In genomic region chr19:38475394-38475793, GRCm38 (mm10) we compare ENCODE assay signal across 32 mouse cellular contexts. TPM values are rescaled to one million over a fixed set of nuclear protein-coding genes. Genes with fewer than 3 reads are reported as not detected.
DNase-seq lines count a peak whose midpoint lies in the region; ATAC-seq and TF ChIP-seq lines count a peak whose summit lies in the region.
"Had no signal": no experiment of that assay in that cellular context is flagged by ENCODE, and none has a peak within 500 bp of the region (broad histone marks: within the 10 kb centered on the region; RNA-seq: fewer than 3 reads in every experiment).

No protein-coding gene starts in this region.

- no peaks in the 10 kb centered on the region for H3K36me3 ChIP-seq in hindbrain, postnatal 0 days (ENCODE audit: insufficient read depth, low read length)
- H3K36me3 ChIP-seq in hindbrain, embryonic 11.5 days (ENCODE audit: control insufficient read depth, insufficient read depth, low read length), result no peaks in the 10 kb centered on the region
- no peaks in the 10 kb centered on the region for H3K36me3 ChIP-seq in lung, embryonic 14.5 days (ENCODE audit: insufficient read depth)
- no peaks in the 10 kb centered on the region for H3K36me3 ChIP-seq in liver, embryonic 11.5 days (ENCODE audit: control insufficient read depth, insufficient read depth, low read length)
- H3K36me3 ChIP-seq: embryonic facial prominence, embryonic 10.5 days; embryonic facial prominence, embryonic 15.5 days; forebrain, embryonic 12.5 days; heart, embryonic 13.5 days; hindbrain, embryonic 12.5 days; kidney, embryonic 15.5 days; limb, embryonic 10.5 days; limb, embryonic 15.5 days; liver, embryonic 15.5 days; midbrain, embryonic 13.5 days; stomach, embryonic 15.5 days had no signal

- H3K4me1 ChIP-seq in hindbrain, postnatal 0 days (ENCODE audit: insufficient read depth, low read length), result no peaks in the 10 kb centered on the region
- H3K4me1 ChIP-seq in hindbrain, embryonic 11.5 days (replicated peaks; ENCODE audit: control insufficient read depth, insufficient read depth, low read length), result peaks cover 3% of the 10 kb centered on the region
- H3K4me1 ChIP-seq in lung, embryonic 14.5 days (ENCODE audit: insufficient read depth), result no peaks in the 10 kb centered on the region
- H3K4me1 ChIP-seq in liver, embryonic 11.5 days (replicated peaks; ENCODE audit: control insufficient read depth, insufficient read depth, low read length), result no peaks in the 10 kb centered on the region
- H3K4me1 ChIP-seq: liver, embryonic 15.5 days had no signal

- H3K4me3 ChIP-seq in hindbrain, postnatal 0 days (ENCODE audit: low read length), result no peak overlapping the region
- no peak overlapping the region for H3K4me3 ChIP-seq in hindbrain, embryonic 11.5 days (ENCODE audit: low read depth, low read length)
- no peak overlapping the region for H3K4me3 ChIP-seq in lung, embryonic 14.5 days (ENCODE audit: low read depth, low read length)
- H3K4me3 ChIP-seq in liver, embryonic 11.5 days (ENCODE audit: low read depth, low read length), result no peak overlapping the region
- H3K4me3 ChIP-seq: embryonic facial prominence, embryonic 10.5 days; embryonic facial prominence, embryonic 15.5 days; forebrain, embryonic 12.5 days; heart, embryonic 13.5 days; hindbrain, embryonic 12.5 days; kidney, embryonic 15.5 days; limb, embryonic 10.5 days; limb, embryonic 15.5 days; liver, embryonic 15.5 days; midbrain, embryonic 13.5 days; stomach, embryonic 15.5 days had no signal

- no peak overlapping the region for H3K9ac ChIP-seq in hindbrain, postnatal 0 days (replicated peaks; ENCODE audit: low read length)
- H3K9ac ChIP-seq in hindbrain, embryonic 11.5 days (ENCODE audit: low read depth, low read length), result no peak overlapping the region
- no peak overlapping the region for H3K9ac ChIP-seq in lung, embryonic 14.5 days
- no peak overlapping the region for H3K9ac ChIP-seq in liver, embryonic 11.5 days (ENCODE audit: low read depth, low read length)
- H3K9ac ChIP-seq: embryonic facial prominence, embryonic 15.5 days; forebrain, embryonic 12.5 days; forebrain, postnatal 0 days; heart, embryonic 13.5 days; hindbrain, embryonic 12.5 days; kidney, embryonic 15.5 days; limb, embryonic 15.5 days; liver, embryonic 15.5 days; midbrain, embryonic 13.5 days; stomach, embryonic 15.5 days had no signal

- H3K27ac ChIP-seq in hindbrain, postnatal 0 days, result no peak overlapping the region
- H3K27ac ChIP-seq in hindbrain, embryonic 11.5 days (ENCODE audit: low read depth, low read length), result no peak overlapping the region
- no peak overlapping the region for H3K27ac ChIP-seq in lung, embryonic 14.5 days (ENCODE audit: low read depth)
- H3K27ac ChIP-seq in liver, embryonic 11.5 days (ENCODE audit: low read depth, low read length), result no peak overlapping the region
- H3K27ac ChIP-seq: embryonic facial prominence, embryonic 10.5 days; embryonic facial prominence, embryonic 15.5 days; forebrain, embryonic 12.5 days; heart, embryonic 13.5 days; hindbrain, embryonic 12.5 days; kidney, embryonic 15.5 days; limb, embryonic 10.5 days; limb, embryonic 15.5 days; liver, embryonic 15.5 days; macrophage; midbrain, embryonic 13.5 days; stomach, embryonic 15.5 days had no signal

- no peak for TF ChIP-seq CTCF in hindbrain, postnatal 0 days (IDR thresholded peaks at IDR 0.05; ENCODE audit: low read depth)
- TF ChIP-seq CTCF in lung, embryonic 14.5 days (IDR thresholded peaks at IDR 0.05; ENCODE audit: low read depth), result no peak

- no peaks in the 10 kb centered on the region for H3K9me3 ChIP-seq in hindbrain, postnatal 0 days (ENCODE audit: low read length)
- no peaks in the 10 kb centered on the region for H3K9me3 ChIP-seq in hindbrain, embryonic 11.5 days (ENCODE audit: control insufficient read depth, low read length)
- no peaks in the 10 kb centered on the region for H3K9me3 ChIP-seq in lung, embryonic 14.5 days (ENCODE audit: low read depth, low read length)
- H3K9me3 ChIP-seq in liver, embryonic 11.5 days (ENCODE audit: control insufficient read depth, low read length), result no peaks in the 10 kb centered on the region
- H3K9me3 ChIP-seq: embryonic facial prominence, embryonic 10.5 days; embryonic facial prominence, embryonic 15.5 days; forebrain, embryonic 12.5 days; heart, embryonic 13.5 days; hindbrain, embryonic 12.5 days; kidney, embryonic 15.5 days; limb, embryonic 10.5 days; limb, embryonic 15.5 days; liver, embryonic 15.5 days; midbrain, embryonic 13.5 days; stomach, embryonic 15.5 days had no signal

- no peak for ATAC-seq in hindbrain, postnatal 0 days
- ATAC-seq in hindbrain, embryonic 11.5 days (ENCODE audit: low FRiP score), result no peak
- no peak for ATAC-seq in lung, embryonic 14.5 days (ENCODE audit: insufficient read depth)
- no peak for ATAC-seq in liver, embryonic 11.5 days (replicated peaks; ENCODE audit: low FRiP score)
- ATAC-seq: forebrain, postnatal 0 days; midbrain, embryonic 13.5 days had no signal

- H3K4me2 ChIP-seq in hindbrain, postnatal 0 days (ENCODE audit: low read depth, low read length), result no peak overlapping the region
- H3K4me2 ChIP-seq in hindbrain, embryonic 11.5 days (replicated peaks; ENCODE audit: low read depth, low read length), result no peak overlapping the region
- no peak overlapping the region for H3K4me2 ChIP-seq in lung, embryonic 14.5 days
- H3K4me2 ChIP-seq in liver, embryonic 11.5 days, result no peak overlapping the region
- H3K4me2 ChIP-seq: embryonic facial prominence, embryonic 15.5 days; forebrain, embryonic 12.5 days; heart, embryonic 13.5 days; hindbrain, embryonic 12.5 days; kidney, embryonic 15.5 days; limb, embryonic 15.5 days; liver, embryonic 15.5 days; midbrain, embryonic 13.5 days; stomach, embryonic 15.5 days had no signal

- H3K27me3 ChIP-seq in hindbrain, postnatal 0 days (ENCODE audit: insufficient read depth, low read length), result no peaks in the 10 kb centered on the region
- H3K27me3 ChIP-seq in hindbrain, embryonic 11.5 days (ENCODE audit: control insufficient read depth, insufficient read depth, low read length), result no peaks in the 10 kb centered on the region
- H3K27me3 ChIP-seq in lung, embryonic 14.5 days (ENCODE audit: insufficient read depth, low read length), result no peaks in the 10 kb centered on the region
- H3K27me3 ChIP-seq in liver, embryonic 11.5 days (replicated peaks; ENCODE audit: control insufficient read depth, insufficient read depth, low read length), result peaks cover 14% of the 10 kb centered on the region
- H3K27me3 ChIP-seq: limb, embryonic 15.5 days had no signal

- 63% methylated on average over 7 of the region's 7 CpGs for WGBS in hindbrain, postnatal 0 days
- WGBS in hindbrain, embryonic 11.5 days, result 81% methylated on average over 7 of the region's 7 CpGs
- 22% methylated on average over 7 of the region's 7 CpGs for WGBS in large intestine, adult 2 months
- WGBS in lung, embryonic 14.5 days, result 43% methylated on average over 7 of the region's 7 CpGs
- 70% methylated on average over 7 of the region's 7 CpGs for WGBS in liver, embryonic 11.5 days

- peak; percentile 0 for DNase-seq in hindbrain, postnatal 0 days (ENCODE audit: low spot score)
- no peak for DNase-seq in hindbrain, embryonic 11.5 days (ENCODE audit: low spot score)
- peak; percentile 82 for DNase-seq in large intestine, adult 2 months (ENCODE audit: low read depth, low spot score)
- peak; percentile 26 for DNase-seq in lung, embryonic 14.5 days
- DNase-seq in lung, postnatal 36 days, result peak; percentile 75
- DNase-seq in frontal cortex, adult 2 months (ENCODE audit: extremely low spot score in 1 of 2, low spot score in 1 of 2), result no peak
- DNase-seq in liver, embryonic 11.5 days (ENCODE audit: low spot score), result no peak
- DNase-seq: adrenal gland, adult 8-10 months; B cell, adult 2 months; cerebellum, adult 2 months; cerebellum, postnatal 25 days; forebrain, postnatal 0 days; gastrocnemius, postnatal 14 days; heart, postnatal 14 days; kidney, adult 11 months; right cerebral cortex, postnatal 25 days; thymus, adult 18-20 months; thymus, postnatal 25 days had no signal

RNA-seq across cellular contexts. Expression of gene Plce1, which starts 5.5 kb away (rescaled TPM):
- 10.0 TPM in 2 replicates for total RNA-seq in hindbrain, postnatal 0 days (2014; rRNA removed)
- 5.2 and 5.7 TPM in 2 replicates for polyA plus RNA-seq in hindbrain, postnatal 0 days (2015; fragmentation: Nextera tagmentation; extraction: Ambion mirVana)
- polyA plus RNA-seq in hindbrain, embryonic 11.5 days (2014; fragmentation: Nextera tagmentation; extraction: Ambion mirVana), result 6.1 and 6.9 TPM in 2 replicates
- 3.5 and 5.6 TPM in 2 replicates for polyA plus RNA-seq in large intestine, adult 2 months (2012; rRNA removed)
- polyA plus RNA-seq in lung, embryonic 14.5 days (2014; fragmentation: Nextera tagmentation; extraction: Ambion mirVana), result 3.8 and 4.5 TPM in 2 replicates
- polyA plus RNA-seq in frontal cortex, adult 2 months (2012; rRNA removed), result 4.7 and 5.5 TPM in 2 replicates
- polyA plus RNA-seq in liver, embryonic 11.5 days (2014; fragmentation: Nextera tagmentation; extraction: Ambion mirVana), result 1.1 and 1.9 TPM in 2 replicates
- total RNA-seq: granulocyte monocyte progenitor cell, adult 5-6 weeks; megakaryocyte-erythroid progenitor cell, adult 5-6 weeks had no signal
- polyA plus RNA-seq: macrophage had no signal

Comparison
In these comparisons a context has a peak if more than half of its experiments do, and no peak if none do; other contexts are left out.
1. DNase-seq: peak in hindbrain, postnatal 0 days (single experiment), large intestine, adult 2 months (single experiment), lung, embryonic 14.5 days (single experiment) and lung, postnatal 36 days (single experiment); none in hindbrain, embryonic 11.5 days (single experiment), frontal cortex, adult 2 months (0 of 2) and liver, embryonic 11.5 days (single experiment).